Mouse (Mus musculus): ENCODE measurements around the gene Eml2. TPM values are rescaled to one million over a fixed set of nuclear protein-coding genes. Genes with fewer than 3 reads are reported as not detected.

Gene Eml2
- total RNA-seq, 2 experiments from 2014 or later, result 9.6 to 10.0 TPM

DNA sequence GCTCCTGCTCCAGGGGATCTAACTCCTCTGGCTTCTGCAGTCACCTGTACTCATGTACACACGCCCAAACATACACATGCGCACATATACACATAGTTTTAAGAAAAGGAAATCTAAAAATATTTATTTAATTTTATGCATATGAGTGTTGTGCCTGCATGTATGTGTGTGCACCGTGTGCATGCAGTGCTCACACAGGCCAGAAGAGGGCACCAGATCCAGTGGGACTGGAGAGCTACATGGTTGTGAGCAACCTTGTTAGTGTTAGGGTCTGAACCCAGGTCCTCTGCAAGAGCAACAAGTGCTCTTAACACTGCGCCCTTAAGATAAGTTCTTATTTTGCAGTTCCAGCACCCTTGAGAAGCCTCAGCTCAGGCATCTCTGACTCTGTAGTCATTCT, 18.5 kb downstream of the Eml2 start:
- intact Hi-C loops (cut with DNase I), result no loop called here
- no peak for DNase-seq

DNA sequence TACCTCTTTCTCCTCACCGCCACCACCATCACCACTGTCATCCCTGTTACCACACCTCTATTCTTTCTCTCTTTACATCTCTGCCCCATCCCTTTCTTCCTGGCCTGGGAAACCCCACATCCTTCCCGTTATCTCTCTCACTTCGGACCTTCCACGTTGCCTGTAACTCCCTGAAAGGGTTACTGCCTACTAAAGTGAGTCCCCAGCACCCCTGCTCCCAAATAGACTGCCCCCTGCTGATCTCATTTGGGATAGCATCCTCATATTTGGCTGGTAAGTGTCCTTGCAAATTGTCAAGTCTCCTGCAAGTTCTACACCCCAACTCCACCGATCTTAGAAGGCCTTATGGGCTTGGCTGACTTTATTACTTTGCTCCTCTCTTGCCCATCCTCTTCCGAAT, 20.5 kb downstream of the Eml2 start:
- DNase-seq, result no peak
- intact Hi-C loops (cut with DNase I), result no loop called here

DNA sequence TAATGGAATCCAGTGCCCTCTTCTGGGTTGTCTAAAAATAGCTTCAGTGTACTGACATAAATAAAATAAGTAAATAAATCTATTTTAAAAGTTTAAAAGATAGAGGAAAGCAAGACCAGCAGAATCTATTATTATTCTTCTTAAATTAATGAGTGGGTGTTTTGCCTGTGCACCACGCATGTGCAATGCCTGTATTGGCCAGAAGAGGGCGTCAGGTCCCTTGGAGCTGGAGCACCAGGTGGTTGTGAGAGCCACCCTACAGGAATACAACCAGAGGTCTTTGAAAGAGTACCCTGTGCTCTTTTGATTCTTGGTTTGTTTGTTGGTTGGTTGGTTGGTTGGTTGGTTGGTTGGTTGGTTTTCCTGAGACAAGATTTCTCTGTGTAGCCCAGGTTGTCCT, 21.8 kb downstream of the Eml2 start:
- DNase-seq, result no peak
- intact Hi-C loops (cut with DNase I), result no loop called here

DNA sequence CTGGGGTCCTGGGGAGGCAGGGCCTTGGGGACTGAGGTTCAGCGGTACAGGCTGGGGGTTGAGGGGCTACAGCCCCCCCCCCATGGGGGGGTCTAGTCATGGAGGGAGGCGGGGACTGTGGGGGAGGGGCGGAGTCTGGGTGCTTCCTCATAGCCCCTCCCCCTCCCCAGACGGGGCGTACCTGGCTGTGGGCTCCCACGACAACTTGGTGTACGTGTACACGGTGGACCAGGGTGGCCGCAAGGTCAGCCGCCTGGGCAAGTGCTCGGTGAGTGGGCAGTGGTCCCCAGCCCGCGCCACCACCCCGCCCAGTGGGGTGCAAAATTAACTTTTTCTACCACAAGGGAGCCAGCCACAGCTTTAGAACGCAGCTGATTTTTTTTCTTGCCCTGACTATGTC, 25.4 kb downstream of the Eml2 start:
- intact Hi-C loops (cut with DNase I), result no loop called here
- no peak for DNase-seq

DNA sequence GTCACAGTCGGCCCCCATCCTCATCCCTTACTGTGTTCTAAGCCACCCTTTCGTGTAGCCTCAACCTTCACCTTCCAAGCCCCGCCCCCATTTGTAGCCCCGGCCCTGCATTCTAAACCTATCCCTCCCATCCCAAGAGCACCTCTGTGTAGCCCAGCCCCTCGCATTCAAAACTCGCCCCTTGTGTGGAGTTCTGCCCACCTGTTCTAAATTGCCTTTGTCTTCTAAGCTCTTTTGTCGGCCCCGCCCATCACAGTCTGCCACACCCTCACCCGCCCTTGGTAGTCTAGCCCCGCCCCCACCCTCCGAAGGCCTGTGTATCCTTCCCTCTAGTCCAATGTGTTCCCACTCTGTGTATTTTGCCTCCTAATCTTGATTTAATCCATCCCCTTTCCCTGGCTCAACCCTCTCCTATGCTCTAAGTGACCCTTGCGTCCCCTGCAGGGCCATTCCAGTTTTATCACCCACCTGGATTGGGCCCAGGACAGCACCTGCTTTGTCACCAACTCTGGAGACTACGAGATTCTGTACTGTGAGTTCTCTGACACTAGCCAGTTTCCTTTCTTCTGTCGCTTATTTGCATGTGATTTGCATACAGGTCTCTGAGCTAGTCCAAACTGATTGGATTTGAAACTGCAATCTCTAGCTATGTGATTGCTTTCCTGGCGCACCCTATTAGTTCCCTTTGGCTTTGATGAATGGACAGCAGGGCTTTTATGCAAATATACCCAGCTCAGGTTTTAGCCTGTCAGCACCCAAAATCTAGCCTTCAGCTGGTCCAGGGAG, 26.0 kb downstream of the Eml2 start:
- intact Hi-C loops (cut with DNase I), result no loop called here
- no peak for DNase-seq

DNA sequence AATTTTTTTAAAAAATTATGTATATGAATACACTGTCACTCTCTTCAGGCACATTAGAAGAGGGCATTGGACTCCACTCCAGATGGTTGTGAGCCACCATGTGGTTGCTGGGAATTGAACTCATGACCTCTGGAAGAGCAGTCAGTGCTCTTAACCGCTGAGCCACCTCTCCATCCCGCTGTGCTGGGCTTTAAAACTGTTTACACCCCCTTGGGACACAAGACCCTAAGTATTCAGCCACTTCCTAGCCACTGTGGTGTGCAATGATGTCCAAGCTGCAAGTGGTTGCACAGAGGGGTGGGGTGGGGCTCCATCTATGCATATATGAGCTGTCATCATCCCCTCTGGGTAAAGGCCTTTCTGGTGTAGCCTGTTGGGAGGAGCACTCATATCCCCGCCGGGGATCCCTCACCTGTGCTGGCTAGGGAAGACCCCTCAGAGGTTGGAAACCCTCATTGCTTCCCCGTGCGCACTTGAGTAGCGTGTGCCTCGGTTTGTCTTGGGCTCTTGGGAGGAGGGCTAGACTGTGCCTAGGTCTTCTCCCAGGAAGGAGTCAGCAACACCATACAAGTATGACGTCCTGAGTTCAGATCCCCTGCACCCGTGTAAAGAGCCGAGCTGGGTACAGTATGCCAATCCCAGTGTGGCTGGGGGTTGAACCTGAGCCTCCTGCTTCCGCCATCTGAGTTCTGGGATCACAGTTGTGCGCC, 32.1 kb downstream of the Eml2 start:
- intact Hi-C loops (cut with DNase I), result loop anchor here (5.0 kb wide), 1 partner anchor 51 kb away; no protein-coding TSS in a partner anchor
- no peak for DNase-seq

DNA sequence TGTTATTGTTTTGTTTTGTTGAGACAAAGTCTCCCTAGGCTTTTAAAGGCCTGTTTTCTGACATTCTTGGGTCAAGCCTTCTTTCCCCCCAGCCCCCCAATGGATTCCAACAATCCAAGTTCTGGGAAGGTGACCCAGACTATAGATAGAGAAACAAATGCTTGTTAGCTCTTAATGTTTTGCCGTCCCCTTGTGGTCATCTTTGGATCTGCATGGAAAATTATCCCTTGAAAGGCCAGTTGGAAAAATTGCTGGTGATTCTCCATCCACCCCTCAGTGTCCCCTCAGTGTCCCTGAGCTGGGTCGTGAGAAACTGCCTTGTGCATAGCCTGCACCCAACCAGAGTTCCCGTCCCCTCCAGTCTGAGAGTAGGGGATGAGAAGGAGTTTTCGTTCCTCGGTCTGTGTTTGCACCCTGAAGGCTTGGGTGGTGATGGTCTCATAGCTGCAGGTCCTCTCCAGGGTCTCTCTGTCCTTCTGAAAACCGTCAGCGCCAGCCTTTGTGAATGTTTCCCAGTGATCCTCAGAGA, 32.8 kb downstream of the Eml2 start:
- intact Hi-C loops (cut with DNase I), result loop anchor here (5.0 kb wide), 1 partner anchor 52 kb away; no protein-coding TSS in a partner anchor
- peak in 1 of 2 experiments; percentile 26 for DNase-seq

DNA sequence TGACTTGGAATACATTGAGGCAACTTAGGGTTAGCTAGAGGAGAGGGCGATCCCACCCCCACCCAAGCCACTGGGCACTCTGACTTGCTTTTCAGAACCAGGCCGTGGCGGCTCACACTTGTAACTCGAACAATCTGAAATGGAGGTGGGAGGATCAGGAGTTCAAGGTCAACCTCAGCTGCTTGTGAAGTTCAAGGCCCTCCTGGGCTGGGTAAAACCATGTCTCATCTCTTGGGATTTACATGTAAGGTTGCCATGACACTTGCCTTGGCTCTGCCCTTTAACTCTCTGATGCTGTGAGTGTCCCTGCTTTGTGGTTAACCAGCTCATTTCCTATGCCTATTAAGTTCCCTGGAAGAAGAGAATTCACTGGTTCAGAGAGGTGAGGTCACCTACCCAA, 33.3 kb downstream of the Eml2 start:
- intact Hi-C loops (cut with DNase I), result loop anchor here (5.0 kb wide), 1 partner anchor 52 kb away; no protein-coding TSS in a partner anchor
- no peak for DNase-seq

DNA sequence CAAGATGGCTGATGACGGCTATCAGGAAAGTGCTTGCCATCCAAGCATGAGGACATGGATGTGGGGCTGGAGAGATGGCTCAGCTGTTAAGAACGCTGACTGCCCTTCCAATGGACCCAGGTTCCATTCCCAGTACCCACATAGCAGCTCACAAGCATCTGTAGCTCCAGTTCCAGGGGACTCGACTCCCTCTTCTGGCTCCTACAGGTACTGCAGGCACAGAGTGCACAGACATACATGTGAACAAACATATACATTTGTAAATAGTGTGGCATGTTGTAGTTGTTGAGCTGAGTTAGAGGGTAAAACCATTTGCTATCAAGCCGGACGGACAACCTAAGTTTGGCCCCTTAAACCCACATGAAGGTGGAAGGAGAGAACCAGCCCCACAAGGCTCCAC, 33.8 kb downstream of the Eml2 start:
- intact Hi-C loops (cut with DNase I), result no loop called here
- DNase-seq, result no peak

DNA sequence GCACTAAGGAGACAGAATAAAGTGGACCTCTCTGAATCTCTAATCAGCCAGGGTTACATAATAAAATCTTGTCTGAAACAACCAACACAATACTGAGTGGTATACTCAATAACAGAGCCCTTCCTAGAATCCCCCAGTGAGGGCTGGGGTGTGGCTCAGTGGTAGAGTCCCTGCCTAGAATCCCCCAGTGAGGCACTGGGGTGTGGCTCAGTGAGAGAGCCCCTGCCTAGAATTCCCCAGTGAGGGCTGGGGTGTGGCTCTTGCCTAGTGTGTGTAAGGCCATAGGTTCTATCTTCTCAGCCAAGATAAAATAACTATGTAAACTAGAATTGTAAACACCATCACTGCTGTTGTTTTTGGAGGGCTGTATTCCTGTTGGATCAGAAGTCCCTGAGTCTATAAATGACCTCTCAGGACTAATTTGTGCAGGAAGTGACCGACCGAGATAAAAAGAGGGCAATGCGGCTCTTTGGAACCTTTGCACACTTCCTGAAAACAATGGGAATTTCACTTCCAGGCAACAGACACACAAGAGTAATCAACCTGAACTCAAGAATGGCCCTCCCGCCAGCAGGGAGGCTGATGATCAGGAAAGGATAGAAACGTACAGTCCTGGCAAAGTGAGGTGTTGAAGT, 34.9 kb downstream of the Eml2 start:
- no peak for DNase-seq
- intact Hi-C loops (cut with DNase I), result no loop called here

DNA sequence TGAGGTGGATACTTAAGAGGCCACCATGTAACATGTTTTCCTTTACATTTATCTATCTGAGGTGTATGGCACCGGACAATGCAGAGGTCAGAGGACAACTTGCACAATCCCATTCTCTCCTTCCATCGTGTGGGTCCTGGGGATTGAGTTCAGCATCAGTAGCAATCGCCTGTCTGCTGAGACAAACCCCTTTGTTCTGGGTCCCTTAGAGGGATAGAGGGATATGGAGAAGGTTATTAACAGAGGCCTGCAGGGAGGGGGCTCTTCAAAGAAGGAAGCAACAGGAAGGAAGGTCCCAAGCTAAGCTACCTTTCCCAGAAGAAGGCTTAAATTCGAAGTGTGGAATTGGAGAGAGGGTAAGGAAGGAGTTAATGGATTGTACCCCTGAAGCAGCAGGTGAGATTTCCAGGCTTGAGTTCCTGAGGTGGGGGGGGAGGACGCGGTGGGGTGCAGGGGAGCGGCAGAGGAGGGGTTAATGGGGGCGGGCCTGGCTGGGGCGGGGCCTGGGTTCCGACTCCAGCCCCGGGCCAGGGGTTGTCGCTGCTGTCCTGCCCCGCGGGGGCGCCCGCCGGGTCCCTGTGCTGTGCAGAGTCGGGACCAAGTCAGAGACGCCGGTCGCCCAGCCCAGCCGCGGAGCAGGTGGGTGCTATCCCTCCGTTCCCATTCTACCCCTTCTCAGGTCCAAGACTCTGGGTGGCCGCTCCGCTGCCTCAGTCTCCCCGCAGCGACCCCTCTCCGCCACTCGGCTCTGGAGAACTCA, 36.0 kb downstream of the Eml2 start, which contains the start of gene Gpr4:
Gpr4 (plus strand) TSS at position 543 of the 760 bp plus-strand sequence.
- intact Hi-C loops (cut with DNase I), result no loop called here
- peak; percentile 24 to 31 for DNase-seq

DNA sequence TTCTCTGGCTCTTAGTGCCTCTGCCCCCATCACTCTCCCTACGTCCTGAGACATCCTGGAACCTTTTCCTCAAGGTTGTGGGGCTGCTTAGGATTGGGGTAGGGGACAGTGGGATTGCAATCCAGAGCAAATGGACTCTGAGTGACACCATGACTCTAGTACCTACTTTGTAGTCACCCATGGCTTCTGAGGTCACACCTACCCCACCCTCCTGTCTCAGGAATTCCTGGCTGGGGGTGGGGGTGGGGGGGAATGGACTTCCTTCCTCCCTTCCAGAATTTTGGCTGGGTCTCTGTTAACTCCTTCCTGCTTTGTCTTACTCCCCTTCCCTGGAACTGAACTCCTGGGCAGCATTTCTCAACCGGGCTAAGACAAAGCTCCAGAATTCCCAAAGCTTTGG, 37.2 kb downstream of the Eml2 start:
- intact Hi-C loops (cut with DNase I), result no loop called here
- DNase-seq, result no peak

DNA sequence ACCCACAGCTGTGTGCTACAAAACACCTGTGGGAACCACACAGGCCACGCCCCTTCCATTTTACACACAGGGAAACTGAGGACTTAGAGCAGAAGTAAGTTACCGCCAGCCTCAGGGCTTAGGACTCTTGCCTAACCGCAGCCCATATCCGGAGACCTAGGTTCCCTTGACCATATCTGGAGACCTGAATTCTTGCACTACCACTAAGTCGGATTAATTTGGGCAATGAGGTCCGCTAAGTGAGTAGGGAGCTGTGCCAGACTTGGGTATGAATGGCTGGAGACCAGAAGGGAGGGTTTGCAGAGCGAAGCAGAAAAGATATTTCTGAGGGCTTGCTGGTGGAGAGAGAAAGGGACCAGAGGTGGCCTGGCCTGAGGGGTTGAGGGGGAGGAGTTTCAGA, 38.1 kb downstream of the Eml2 start:
- intact Hi-C loops (cut with DNase I), result no loop called here
- DNase-seq, result no peak

DNA sequence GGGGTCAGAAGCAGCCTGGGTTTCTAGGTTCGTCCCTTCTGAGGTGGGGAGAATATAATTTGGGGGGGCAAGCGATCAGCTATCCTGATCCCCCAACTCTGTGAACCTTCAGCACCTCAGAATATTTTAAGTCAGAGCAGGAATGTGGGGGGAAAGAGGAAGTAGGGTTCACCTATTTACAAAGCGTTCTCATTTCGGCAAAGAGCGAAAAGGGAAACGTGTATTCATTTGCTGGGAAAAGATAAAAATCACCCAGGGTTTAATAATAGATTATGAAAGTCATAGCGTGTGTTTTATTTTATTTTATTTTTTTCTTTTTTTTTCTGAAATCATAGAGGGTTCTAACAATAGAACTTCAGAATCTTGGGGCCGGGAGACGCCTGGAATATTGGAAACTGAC, 38.7 kb downstream of the Eml2 start:
- intact Hi-C loops (cut with DNase I), result no loop called here
- DNase-seq, result no peak

DNA sequence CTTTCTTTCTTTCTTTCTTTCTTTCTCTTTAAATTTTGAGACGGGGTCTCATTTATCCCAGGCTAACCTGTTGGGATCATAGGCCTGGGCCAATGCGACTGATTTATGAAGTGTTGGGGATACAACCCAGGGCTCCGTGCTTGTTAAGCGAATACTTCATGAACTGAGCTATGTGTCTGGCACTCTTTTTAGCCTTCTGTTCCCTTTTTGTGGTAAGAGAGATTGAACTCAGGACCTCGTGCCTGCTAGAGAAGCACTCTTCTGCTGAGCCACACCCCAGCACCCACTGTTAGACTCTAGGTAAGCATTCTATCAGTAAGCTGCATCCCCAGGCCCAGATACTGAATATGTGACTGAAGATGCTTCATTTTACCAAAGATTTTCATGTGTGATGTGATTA, 41.3 kb downstream of the Eml2 start:
- no peak for DNase-seq
- intact Hi-C loops (cut with DNase I), result no loop called here

DNA sequence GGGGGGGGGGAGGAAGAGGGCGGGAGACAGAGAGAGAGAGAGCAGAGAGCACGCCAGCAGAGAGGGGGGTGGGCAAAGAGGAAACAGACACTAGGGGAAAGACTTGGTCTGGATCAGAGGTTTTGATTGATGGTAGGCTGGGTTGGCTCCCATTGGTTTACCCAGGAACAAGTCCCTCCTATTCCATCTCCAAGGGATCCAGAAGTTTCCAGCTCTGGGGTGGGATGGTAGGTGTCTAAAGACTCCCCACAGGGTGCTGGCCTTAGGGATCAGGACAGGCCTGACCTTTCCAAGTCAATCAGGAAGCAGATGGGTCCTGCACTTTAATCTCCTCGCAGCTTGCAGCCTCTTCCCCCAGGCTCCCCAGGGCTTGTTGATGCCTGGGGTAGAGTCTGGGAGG, 41.7 kb downstream of the Eml2 start:
- intact Hi-C loops (cut with DNase I), result no loop called here
- DNase-seq, result no peak

DNA sequence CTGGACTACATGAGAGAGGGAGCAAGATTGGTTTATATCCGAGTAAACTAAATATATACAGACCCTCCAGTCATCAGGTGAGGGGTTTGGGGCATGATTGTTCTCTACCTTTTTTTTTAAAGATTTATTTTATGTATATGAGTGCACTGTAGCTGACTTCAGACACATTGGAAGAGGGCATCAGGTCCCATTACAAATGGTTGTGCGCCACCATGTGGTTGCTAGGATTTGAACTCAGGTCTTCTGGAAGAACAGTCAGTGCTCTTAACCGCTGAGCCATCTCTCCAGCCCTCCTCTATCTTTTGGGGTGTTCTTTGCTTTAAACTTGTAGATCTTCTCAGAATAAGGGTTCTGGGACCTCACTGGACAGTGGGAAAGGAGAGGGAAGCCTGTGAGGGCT, 43.8 kb downstream of the Eml2 start:
- intact Hi-C loops (cut with DNase I), result no loop called here
- DNase-seq, result no peak

DNA sequence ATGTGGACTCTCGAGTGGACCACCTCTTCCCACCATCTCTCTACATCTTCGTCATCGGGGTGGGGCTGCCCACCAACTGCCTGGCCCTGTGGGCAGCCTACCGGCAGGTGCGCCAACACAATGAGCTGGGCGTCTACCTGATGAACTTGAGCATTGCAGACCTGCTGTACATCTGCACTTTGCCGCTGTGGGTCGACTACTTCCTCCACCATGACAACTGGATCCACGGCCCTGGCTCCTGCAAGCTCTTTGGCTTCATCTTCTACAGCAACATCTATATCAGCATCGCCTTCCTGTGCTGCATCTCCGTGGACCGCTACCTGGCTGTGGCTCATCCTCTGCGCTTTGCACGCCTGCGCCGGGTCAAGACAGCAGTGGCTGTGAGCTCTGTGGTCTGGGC, 46.0 kb downstream of the Eml2 start:
- intact Hi-C loops (cut with DNase I), result no loop called here
- DNase-seq, result no peak

DNA sequence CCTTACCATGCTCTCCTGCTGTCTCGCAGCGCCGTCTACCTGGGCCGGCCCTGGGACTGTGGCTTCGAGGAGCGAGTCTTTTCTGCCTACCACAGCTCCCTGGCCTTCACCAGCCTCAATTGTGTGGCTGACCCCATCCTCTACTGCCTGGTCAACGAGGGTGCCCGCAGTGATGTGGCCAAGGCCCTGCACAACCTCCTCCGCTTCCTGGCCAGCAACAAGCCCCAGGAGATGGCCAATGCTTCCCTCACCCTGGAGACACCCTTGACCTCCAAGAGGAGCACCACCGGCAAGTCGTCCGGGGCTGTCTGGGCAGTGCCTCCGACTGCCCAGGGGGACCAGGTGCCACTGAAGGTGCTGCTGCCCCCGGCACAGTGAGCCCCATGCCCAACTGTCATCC, 46.7 kb downstream of the Eml2 start:
- intact Hi-C loops (cut with DNase I), result no loop called here
- no peak for DNase-seq

DNA sequence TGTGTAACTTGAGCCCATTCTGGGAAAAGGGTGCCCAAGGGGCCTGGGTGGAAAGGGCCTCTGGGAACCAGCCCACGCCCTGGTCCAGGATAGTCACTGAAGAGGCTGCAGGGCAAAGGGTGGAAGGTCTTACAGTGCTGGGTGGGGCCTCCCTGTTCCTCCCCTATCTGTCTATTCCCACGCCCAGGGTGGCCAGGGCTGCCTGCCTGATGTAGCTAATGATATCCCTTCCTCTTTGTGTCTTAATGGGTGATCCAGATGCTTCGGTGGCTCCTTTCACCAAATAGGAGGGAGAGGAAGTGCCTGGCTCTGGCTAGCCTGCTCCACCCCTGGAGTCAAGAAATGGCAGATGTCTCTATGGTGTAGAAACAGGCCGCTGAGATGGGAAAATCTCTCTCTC, 48.7 kb downstream of the Eml2 start:
- intact Hi-C loops (cut with DNase I), result no loop called here
- DNase-seq, result no peak
